Mouse (Mus musculus) mature B cell (primary cell): Measurements from ENCODE around the gene Gan.

Experiments
- in situ Hi-C: fragments of 300-500 bp; cut with MboI; formaldehyde crosslinking; loops from 2 replicates; pipeline ENCODE4 v1.14.3; 2019

The Gan gene

DNA sequence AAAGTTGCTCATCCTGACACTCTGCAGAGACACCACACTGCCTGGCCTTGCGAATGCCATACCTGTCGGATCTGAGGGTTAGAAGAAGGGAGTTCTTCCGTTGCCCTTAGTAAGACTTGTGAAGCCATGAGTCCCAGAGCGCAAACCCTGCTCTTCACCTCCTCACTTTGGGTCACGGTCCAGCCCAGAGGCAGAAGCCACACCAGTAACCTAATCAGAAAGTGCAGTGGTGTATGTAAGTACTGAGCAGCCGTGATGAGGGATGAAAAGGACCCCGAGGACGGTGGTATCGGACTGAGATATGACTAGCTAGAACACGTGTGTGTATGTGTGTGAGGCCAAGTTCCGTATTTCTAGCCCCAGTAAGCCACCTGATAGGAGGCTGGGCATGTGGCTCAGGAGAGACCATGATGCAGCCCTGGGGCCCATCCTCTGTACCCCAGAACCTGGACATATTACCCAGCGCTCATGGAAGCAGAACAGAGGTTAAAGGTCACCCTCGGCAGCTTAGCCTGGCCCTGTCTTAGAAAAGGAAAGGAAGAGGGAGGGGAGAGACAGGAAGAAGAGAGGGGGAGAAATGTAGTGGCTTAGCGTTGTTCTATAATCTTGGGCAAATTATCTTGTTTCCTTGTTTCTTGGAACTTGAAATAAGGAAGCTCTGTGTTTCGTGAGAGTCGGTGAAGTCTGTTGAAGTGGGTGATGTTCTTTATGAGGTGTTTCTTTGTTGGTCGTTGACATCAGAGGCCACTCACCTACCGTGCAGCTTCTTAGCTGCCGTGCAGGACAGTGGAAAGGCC, 43.5 kb downstream of the Gan start:
- in situ Hi-C loops, result no loop called here

- in situ Hi-C loops, result no loop called here
These were observed 45.1 kb downstream of the Gan start for GRCm38 (mm10) chr8:117203085-117203484.

- in situ Hi-C loops, result no loop called here
These were observed 47.9 kb downstream of the Gan start for GRCm38 (mm10) chr8:117205884-117206283.

GRCm38 (mm10) chr8:117206636-117207035, 48.7 kb downstream of the Gan start:
- in situ Hi-C loops, result no loop called here

GRCm38 (mm10) chr8:117209150-117209549, 51.2 kb downstream of the Gan start:
- in situ Hi-C loops, result no loop called here

DNA sequence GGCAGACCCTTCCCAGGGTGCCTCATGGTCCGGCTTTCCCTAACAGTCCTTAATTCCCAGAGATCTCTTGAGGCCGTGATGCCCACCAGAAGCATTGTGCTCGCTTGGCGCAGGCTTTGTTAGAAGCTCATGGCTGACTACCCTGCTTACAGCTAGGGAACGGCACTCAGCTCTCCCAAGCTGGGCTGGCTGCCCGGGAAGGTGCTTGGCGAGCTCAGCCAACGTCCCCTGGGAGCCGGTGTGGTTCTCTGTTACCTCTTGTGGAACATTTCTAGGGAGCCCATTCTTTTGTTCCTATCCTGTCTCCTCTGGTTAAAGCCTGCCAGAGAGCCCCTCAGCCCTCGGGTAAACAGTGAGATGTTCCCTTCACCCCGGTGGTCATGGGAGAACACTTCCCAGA, 54.2 kb downstream of the Gan start:
- in situ Hi-C loops, result no loop called here

- in situ Hi-C loops, result no loop called here
These were observed 59.8 kb downstream of the Gan start for GRCm38 (mm10) chr8:117217724-117218123.

DNA sequence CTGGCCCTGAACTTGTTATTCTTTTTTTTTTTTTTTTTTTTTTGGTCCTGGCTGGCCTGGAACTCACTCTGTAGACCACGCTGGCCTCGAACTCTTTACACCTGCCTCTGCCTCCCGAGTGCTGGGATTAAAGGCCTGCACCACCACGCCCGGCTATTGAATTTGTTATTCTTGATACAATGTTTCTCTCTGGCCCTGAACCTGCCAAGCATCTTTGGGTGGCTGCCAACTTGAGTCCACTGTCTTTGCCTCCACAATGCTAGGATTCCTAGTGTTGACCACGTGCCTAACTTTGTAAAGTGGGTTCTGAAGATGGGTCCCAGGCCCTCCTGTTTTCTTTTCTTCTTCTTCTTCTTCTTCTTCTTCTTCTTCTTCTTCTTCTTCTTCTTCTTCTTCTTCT, 64.5 kb downstream of the Gan start:
- in situ Hi-C loops, result loop anchor here (5.0 kb wide), 1 partner anchor 250 kb away; no protein-coding TSS in a partner anchor

GRCm38 (mm10) chr8:117224630-117225029, 66.7 kb downstream of the Gan start:
- in situ Hi-C loops, result loop anchor here (5.0 kb wide), 1 partner anchor 248 kb away; no protein-coding TSS in a partner anchor

DNA sequence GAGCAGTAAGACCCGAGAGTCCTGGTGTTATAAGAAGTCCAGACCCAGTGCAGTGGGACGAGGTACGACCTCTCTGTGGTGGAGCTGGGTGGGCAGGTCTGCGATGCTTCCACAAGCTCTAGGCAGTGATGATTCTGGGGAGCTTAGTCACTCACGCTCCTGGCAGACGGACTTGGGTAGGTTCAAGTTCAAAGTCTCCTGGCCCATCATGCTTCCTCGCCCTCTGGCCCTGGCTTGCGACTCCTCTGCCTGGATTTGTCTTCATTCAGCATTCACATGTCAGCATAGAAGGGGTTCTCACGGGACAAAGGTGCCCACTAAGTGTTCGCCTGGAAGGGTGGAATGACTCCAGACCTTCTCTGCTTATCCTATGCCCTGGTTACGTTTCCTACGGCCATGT, 68.4 kb downstream of the Gan start:
- in situ Hi-C loops, result no loop called here

DNA sequence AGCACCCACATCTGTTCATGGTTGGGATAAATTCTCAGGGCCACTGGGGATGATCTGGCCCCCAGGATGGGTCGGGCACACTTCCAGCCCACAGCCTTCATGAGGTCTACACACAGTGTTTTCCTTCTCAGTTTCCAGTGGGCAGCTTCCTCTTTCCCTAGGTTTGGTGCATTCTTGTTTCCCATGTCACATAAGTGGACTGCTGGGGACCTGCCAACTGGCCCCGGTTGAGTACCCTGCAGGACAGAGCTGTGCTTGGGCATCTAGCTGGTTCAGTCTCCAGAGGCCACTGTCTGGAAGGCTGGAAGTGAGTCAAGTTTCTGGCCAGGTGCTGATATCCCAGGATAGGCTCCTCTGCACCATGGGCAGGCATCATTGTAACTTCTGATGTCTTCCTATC, 69.4 kb downstream of the Gan start:
- in situ Hi-C loops, result no loop called here

DNA sequence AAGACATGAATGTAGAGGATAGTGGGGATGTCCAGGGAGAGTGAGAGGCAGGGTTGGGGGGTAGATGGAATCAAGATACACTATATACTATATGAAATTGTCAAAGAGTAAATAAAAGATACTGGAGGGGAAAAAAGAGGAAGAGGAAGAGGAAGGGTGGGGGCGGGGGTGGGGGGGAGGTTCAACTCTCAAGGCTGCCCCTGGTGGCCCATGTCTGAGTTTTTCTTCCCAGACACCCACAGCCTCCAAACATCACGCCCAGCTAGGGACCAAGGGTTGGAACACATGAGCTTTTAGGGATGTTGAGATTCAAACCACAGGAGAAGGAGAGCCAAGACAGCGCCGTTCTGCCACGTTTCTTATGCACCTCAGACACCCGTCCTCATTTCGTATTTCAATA, 75.3 kb downstream of the Gan start:
- in situ Hi-C loops, result no loop called here

DNA sequence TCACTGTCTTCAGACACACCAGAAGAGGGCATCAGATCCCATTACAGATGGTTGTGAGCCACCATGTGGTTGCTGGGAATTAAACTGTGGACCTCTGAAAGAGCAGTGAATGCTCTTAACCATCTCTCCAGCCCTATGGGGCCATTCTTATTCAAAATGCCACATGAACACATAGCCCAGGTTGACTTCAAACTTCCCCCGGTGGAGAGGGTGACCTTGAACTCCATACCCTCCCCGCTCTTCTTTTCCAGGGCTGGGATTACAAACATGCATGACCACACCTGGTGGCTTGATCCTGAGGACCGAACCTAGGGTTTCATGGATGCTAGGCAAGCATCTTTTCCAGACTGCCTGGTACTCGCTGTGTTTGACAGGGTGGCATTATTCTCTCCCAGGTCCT, 78.6 kb downstream of the Gan start:
- in situ Hi-C loops, result no loop called here

GRCm38 (mm10) chr8:117240326-117240725, 82.4 kb downstream of the Gan start:
- in situ Hi-C loops, result no loop called here

- in situ Hi-C loops, result no loop called here
These were observed 83.0 kb downstream of the Gan start for GRCm38 (mm10) chr8:117240841-117241494.

DNA sequence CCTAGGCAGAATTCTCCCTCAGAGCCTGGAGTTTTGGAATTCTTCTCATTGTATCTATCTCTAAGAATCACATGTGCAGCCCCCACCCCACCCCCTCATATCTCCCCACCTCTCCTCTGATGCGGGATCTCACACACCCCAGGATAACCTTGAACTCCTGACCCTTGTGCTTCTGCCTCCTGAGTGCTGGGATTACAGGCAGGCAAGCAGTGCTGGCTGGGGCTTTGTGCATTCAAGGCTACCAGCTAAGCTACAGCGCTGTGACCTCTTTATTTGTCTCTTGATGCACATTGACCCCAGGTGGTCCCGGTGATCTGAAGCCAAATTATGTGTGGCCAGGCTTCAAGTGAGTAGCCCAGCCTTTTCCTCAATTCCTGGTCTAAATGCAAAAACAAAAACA, 83.9 kb downstream of the Gan start:
- in situ Hi-C loops, result no loop called here

- in situ Hi-C loops, result no loop called here
These were observed 84.4 kb downstream of the Gan start for GRCm38 (mm10) chr8:117242286-117242685.

- in situ Hi-C loops, result no loop called here
These were observed 86.7 kb downstream of the Gan start for GRCm38 (mm10) chr8:117244601-117245000.

DNA sequence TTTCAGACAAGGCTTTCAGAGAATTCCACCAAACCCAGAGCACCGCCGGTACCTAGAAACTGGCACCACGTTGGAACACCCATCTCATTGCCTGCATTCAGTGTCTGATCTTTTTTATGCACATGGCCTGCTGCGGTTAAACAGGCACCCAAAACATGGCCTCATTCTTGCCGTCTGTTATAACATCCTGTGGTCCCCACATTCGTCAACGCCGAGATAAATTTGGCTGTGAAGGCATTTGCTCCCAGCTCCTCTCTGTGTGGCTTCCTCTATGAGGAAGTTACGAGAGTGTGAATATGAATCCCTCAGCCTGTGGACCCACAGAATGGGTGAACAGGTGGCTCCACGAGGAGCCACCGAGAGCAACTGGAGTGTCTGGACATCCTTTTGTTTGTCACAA, 90.4 kb downstream of the Gan start:
- in situ Hi-C loops, result no loop called here

DNA sequence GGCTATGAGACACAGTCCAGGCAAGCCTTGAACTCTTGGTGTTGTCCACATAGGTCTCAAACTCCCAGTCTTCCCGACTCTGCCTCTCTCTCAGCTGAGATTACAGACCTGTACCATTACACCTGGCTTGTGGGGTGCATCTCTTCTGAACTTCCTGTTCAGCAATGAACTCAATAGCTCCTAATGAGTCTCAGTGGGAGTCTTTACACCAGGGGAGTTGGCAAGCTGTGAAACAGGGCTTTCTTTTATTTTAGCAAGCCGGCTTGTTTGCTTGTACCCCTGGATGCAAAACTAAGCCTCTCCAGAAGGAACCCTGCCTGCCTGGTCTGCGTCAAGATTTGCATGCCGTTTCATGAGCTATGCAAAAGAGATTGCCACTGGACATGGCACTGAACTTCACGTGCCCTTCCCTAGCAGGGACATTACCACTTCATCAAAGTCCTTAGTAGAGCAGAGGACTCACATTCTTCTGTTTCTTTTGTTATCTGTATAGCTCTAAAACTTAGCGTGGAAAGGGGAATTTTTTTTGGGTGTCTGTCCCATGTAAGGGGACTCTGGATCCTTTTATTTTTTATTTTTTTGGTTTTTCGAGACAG, 93.2 kb downstream of the Gan start:
- in situ Hi-C loops, result no loop called here

- in situ Hi-C loops, result no loop called here
These were observed 94.7 kb downstream of the Gan start for GRCm38 (mm10) chr8:117252650-117253049.

DNA sequence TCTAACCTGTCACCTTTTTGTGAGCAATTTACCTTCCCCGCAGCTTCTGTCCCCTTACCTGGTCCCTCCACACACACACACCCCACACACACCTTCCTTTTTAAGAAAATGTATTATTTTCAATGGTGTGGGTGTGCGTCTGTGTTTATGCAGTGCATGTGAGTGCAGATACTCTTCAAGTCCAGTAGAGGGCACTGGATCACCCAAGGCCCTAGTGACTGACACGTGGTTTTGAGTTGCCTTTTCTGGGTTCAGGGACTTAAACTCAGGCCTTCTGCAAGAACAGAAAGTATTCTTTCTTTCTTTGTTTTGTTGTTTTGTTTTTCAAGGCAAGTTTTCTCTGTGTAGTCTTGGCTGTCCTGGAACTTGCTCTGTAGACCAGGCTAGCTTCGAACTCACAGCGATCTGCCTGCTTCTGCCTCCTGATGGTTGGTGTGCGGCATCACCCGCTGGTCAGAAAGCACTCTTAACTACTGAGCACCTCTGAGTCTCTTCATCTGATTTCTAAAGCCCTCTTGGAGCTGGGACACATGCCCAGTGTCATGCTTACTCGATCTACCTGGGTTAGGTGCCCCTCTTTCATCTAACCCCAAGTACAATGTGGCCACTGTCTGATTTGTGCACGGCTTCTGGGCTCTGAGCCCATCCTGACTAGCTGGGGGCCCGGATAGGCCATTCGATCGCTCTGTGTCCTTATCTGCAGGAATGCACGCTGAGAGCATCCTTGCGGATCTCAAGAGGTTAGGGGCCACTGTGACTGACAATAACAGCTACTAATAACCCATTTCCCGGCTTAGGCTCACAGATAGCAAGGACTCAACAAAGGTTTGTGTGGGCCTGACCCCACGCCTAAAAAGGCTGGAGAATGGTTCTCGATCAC, 95.7 kb downstream of the Gan start:
- in situ Hi-C loops, result no loop called here
